Mouse (Mus musculus) embryonic facial prominence, embryonic 10.5 days (tissue): ENCODE data around the gene Slc24a2. TPM values are rescaled to one million over a fixed set of nuclear protein-coding genes. Genes with fewer than 3 reads are reported as not detected.

ENCODE experiments used
- DNase-seq: peaks from one replicate; pipeline ENCODE4 v3.0.0-alpha.2; 2017; ENCODE audit warnings: low spot score
- H3K27ac ChIP-seq: fragments of 300-500 bp; sonication (generic); replicated peaks from 2 replicates; pipeline ENCODE4 v1.5.1; 2016; ENCODE audit warnings: mild to moderate bottlenecking
- H3K27me3 ChIP-seq: fragments of 300-500 bp; sonication (generic); replicated peaks from 2 replicates; pipeline ENCODE4 v1.6.1; 2016; ENCODE audit warnings: low read depth, mild to moderate bottlenecking; ENCODE audit not compliant: poor library complexity, severe bottlenecking
- H3K36me3 ChIP-seq: fragments of 300-500 bp; sonication (generic); replicated peaks from 2 replicates; pipeline ENCODE4 v1.6.1; 2016; ENCODE audit warnings: mild to moderate bottlenecking, moderate library complexity
- H3K4me1 ChIP-seq: fragments of 300-500 bp; sonication (generic); 2 replicates; pipeline ENCODE4 v1.6.1; 2016
- H3K4me3 ChIP-seq: fragments of 300-500 bp; sonication (generic); 2 replicates; pipeline ENCODE4 v1.5.1; 2016; ENCODE audit warnings: mild to moderate bottlenecking, moderate library complexity
- H3K9me3 ChIP-seq: fragments of 300-500 bp; sonication (generic); 2 replicates; pipeline ENCODE4 v1.6.1; 2016; ENCODE audit warnings: mild to moderate bottlenecking
- WGBS: fragments of 180-500 bp; shearing (Covaris S2); methylation state at CpG from one replicate; pipeline ENCODE4 v1.1.7; 2016; 5-methylcytosine and 5-hydroxymethylcytosine counted together
- polyA plus RNA-seq: library from polyadenylated mRNA; unstranded; fragments of >200 nt; fragmentation: Nextera tagmentation; extraction: Ambion mirVana; gene quantifications from 2 replicates; pipeline ENCODE4 v1.2.1, GENCODE M21; 2016

Gene Slc24a2
- polyA plus RNA-seq, 1 experiment from 2014 or later: 0.32 TPM

DNA sequence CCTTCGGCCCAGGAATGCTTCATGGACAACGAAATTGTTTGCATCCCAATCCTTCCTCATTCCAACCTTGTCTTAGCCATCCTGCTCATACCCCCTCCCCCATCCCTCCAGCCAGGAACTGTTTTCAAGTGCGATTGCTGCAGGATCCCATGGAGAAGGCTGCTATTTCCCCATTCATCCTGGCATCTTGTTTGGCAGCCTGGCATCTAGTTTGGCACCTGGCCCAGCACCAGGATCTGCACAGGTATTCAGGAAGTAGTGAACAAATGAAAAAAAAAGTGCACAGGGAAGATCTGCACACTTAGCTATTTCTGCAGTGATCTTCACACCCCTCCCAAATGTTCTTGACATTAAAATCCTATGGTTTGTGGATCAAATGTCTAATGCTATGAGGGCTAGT is 53.2 kb downstream of the Slc24a2 start:
- Histone ChIP-seq H3K4me1 (no peaks in the 10 kb centered on the region), H3K27me3 (no peaks in the 10 kb centered on the region), H3K36me3 (no peaks in the 10 kb centered on the region), H3K4me3 (no peak overlapping the region), H3K27ac (no peak overlapping the region), H3K9me3 (no peaks in the 10 kb centered on the region)
- DNase-seq: no peak
- WGBS: 60% methylated on average over 3 of the region's 3 CpGs

DNA sequence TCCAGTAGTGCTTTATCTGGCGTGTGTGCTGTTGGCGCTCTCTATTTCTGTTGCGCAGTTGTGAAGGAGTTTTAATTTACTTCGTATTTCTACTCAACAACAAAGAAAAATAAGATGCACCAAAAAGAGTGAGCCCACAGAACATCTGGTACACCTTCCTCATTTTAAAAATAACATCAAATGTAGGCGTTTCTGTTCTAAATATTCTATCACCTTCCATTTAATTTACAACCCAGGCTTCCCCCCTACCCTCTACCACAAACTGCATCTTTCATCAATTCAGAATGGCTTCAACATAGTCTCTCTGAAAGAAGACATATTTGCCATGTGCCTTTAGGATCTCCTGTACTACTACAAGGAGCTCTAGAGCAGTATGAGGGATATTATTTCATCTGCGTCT is 66.3 kb downstream of the Slc24a2 start:
- 93% methylated on average over 6 of the region's 6 CpGs for WGBS
- Histone ChIP-seq H3K36me3 (no peaks in the 10 kb centered on the region), H3K4me1 (no peaks in the 10 kb centered on the region), H3K27me3 (no peaks in the 10 kb centered on the region), H3K4me3 (no peak overlapping the region), H3K9me3 (no peaks in the 10 kb centered on the region), H3K27ac (no peak overlapping the region)
- DNase-seq: no peak

DNA sequence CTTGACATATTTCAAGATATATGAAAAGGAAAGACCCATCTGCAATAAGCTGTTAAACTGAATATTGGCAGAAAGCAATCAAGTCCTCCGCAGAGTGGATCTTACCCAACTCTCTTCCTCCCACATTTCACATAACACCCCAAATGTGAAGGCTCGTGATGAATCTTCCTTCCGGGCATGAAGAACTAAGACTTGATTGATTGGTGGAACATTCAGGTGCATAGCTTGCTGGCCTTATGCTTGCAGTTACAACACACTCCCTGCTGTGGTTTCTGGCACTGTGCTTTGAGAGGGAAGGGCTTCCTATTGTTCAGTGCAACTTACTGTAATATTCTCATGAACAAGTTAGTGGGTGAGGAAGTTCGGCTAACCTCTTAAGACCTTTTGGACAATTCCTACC is 72.2 kb downstream of the Slc24a2 start:
- H3K9me3 ChIP-seq: no peaks in the 10 kb centered on the region

GRCm38 (mm10) chr4:87151990-87152389 is 78.3 kb downstream of the Slc24a2 start:
- WGBS: 85% methylated on average over 7 of the region's 7 CpGs
- Histone ChIP-seq H3K27ac (no peak overlapping the region), H3K36me3 (no peaks in the 10 kb centered on the region), H3K27me3 (peaks cover 4% of the 10 kb centered on the region; the same call in 1 of the 2 replicates), H3K4me1 (peaks cover 24% of the 10 kb centered on the region), H3K9me3 (no peaks in the 10 kb centered on the region), H3K4me3 (no peak overlapping the region)
- no peak for DNase-seq

More for the DNA sequence above, 72.2 kb downstream of the Slc24a2 start:
- Histone ChIP-seq H3K27me3 (no peaks in the 10 kb centered on the region), H3K4me1 (peaks cover 13% of the 10 kb centered on the region), H3K4me3 (no peak overlapping the region), H3K36me3 (no peaks in the 10 kb centered on the region), H3K27ac (no peak overlapping the region)
- WGBS: 88% methylated on average over 4 of the region's 4 CpGs
- no peak for DNase-seq

- H3K27ac ChIP-seq: no peak overlapping the region
- peaks cover 24% of the 10 kb centered on the region for H3K4me1 ChIP-seq
- no peak overlapping the region for H3K4me3 ChIP-seq
- no peaks in the 10 kb centered on the region for H3K9me3 ChIP-seq
- no peak for DNase-seq
- peaks cover 4% of the 10 kb centered on the region; the same call in 1 of the 2 replicates for H3K27me3 ChIP-seq
- 87% methylated on average over 2 of the region's 2 CpGs for WGBS
- no peaks in the 10 kb centered on the region for H3K36me3 ChIP-seq
Observed at GRCm38 (mm10) chr4:87149584-87149983, 80.7 kb downstream of the Slc24a2 start.

- 82% methylated on average over 12 of the region's 12 CpGs for WGBS
- Histone ChIP-seq H3K27me3 (no peaks in the 10 kb centered on the region), H3K9me3 (no peaks in the 10 kb centered on the region)
Observed at GRCm38 (mm10) chr4:87141590-87142365, 88.5 kb downstream of the Slc24a2 start.

DNA sequence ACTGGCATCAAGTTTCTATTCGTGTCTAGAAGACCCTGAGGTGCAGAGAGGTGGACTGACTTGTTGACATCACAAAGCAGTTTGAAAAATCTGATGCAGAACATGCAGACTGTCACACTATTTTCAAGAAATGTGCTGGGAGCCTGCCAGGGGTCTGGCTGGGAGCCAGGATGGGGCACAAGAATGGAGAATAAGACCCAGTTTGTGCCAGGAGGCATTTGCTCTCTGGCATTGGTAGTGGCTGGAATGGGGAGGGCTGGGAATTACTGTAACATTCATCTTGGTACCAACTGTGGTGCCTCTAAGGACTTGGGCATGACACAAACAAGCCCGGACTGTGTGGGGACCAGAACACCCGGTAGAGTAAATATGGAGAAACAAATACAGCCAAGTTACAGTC is 89.4 kb downstream of the Slc24a2 start:
- no peaks in the 10 kb centered on the region for H3K4me1 ChIP-seq
- H3K9me3 ChIP-seq: no peaks in the 10 kb centered on the region
- no peaks in the 10 kb centered on the region for H3K36me3 ChIP-seq
- H3K4me3 ChIP-seq: no peak overlapping the region
- 81% methylated on average over 3 of the region's 3 CpGs for WGBS
- no peaks in the 10 kb centered on the region for H3K27me3 ChIP-seq
- H3K27ac ChIP-seq: no peak overlapping the region
- DNase-seq: no peak

More at GRCm38 (mm10) chr4:87141590-87142365, 88.5 kb downstream of the Slc24a2 start:
- Histone ChIP-seq H3K4me3 (no peak overlapping the region), H3K27ac (no peak overlapping the region), H3K36me3 (no peaks in the 10 kb centered on the region), H3K4me1 (no peaks in the 10 kb centered on the region)
- DNase-seq: no peak

DNA sequence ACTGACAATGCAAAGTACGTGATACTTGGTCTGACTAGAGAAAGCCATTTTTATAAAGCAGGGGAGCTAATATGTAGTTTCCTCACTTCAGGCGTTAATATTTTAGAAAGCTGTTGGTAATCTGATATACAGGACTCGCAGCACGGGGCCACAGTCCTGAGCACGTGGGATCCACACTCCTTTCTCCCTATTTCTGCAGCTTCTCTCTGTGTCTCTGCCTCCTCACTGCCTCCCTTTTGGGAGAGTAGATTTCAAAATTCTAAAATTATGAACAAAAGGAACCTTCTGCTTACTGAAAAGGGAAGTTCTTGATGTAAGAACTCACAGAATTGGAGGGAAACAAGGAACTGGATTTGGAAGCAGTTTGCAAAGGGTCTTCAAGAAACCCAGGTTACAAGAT is 97.8 kb downstream of the Slc24a2 start:
- Histone ChIP-seq H3K4me1 (0 out of 2 replicates have a peak, but pooled peaks cover 2% of the 10 kb centered on the region), H3K4me3 (no peak overlapping the region), H3K27me3 (no peaks in the 10 kb centered on the region), H3K27ac (no peak overlapping the region), H3K36me3 (no peaks in the 10 kb centered on the region), H3K9me3 (no peaks in the 10 kb centered on the region)
- 78% methylated on average over 5 of the region's 5 CpGs for WGBS
- DNase-seq: no peak

- H3K27ac ChIP-seq: no peak overlapping the region
- no peak overlapping the region for H3K4me3 ChIP-seq
- no peaks in the 10 kb centered on the region for H3K9me3 ChIP-seq
- no peak for DNase-seq
- no peaks in the 10 kb centered on the region for H3K27me3 ChIP-seq
- 86% methylated on average over 4 of the region's 4 CpGs for WGBS
- H3K36me3 ChIP-seq: no peaks in the 10 kb centered on the region
- H3K4me1 ChIP-seq: 0 out of 2 replicates have a peak, but pooled peaks cover 2% of the 10 kb centered on the region
Observed at GRCm38 (mm10) chr4:87126756-87127155, 103.5 kb downstream of the Slc24a2 start.

DNA sequence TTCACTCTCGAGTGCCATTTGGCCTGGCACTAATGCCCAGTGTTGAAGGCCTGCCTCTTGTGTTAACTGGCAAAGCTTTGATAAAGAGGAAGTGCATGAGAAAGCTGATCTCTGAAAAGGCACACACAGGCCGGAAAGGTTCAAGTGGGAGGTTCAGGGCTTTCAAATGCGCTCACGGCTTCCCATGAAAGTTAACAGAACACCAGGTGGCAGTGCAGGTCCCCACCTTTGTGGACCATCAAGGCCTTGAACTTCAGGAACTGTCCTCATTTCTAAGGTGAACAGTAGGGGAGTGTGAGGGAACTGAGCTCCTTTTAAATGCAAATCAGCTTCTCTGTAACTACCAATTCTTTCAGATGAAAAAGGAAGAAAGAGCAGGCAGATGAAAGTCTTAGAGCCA is 110.5 kb downstream of the Slc24a2 start:
- Histone ChIP-seq H3K4me1 (no peaks in the 10 kb centered on the region), H3K27ac (no peak overlapping the region), H3K36me3 (no peaks in the 10 kb centered on the region), H3K9me3 (no peaks in the 10 kb centered on the region), H3K4me3 (no peak overlapping the region), H3K27me3 (no peaks in the 10 kb centered on the region)
- WGBS: 49% methylated on average over 4 of the region's 4 CpGs
- DNase-seq: no peak

GRCm38 (mm10) chr4:87115726-87116125 is 114.6 kb downstream of the Slc24a2 start:
- Histone ChIP-seq H3K4me1 (no peaks in the 10 kb centered on the region), H3K27me3 (no peaks in the 10 kb centered on the region), H3K27ac (no peak overlapping the region), H3K9me3 (no peaks in the 10 kb centered on the region), H3K36me3 (no peaks in the 10 kb centered on the region), H3K4me3 (no peak overlapping the region)
- 74% methylated on average over 4 of the region's 4 CpGs for WGBS
- DNase-seq: no peak

DNA sequence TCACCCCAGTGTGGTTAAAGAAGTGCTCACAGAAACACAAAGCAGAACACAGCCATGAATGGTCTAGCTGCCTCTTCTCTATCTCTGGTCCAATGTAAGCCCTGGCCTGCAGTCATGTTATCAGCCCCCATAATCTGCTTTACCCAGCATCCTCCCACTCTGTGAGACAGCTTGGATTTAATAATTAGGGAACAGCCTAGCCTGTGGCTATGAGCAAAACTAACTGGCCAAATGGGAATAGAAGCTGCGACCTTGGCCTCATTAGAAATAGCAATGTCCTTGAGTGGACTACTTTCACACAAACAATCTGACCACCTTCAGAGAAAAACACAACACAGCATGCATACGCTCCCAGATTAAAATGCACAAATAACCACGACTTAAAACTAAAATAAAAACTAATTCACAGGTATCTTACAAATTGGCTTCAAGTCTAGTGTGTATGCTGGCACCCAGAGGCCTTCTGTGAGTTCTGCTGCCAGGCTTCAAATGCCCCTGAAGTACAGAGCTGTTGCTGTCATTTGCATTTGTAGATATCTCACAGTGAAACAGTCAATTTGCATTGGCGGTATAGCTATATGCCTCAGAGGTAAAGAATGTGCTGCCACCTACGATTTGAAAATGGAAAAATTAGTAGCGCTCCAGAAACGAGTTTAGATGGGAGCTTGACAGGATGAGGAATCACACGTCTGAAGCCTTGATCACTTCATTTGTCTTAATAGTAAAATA is 120.8 kb downstream of the Slc24a2 start:
- no peaks in the 10 kb centered on the region for H3K4me1 ChIP-seq
- H3K36me3 ChIP-seq: no peaks in the 10 kb centered on the region
- WGBS: 89% methylated on average over 8 of the region's 8 CpGs
- H3K27me3 ChIP-seq: no peaks in the 10 kb centered on the region
- H3K27ac ChIP-seq: no peak overlapping the region
- H3K9me3 ChIP-seq: no peaks in the 10 kb centered on the region
- DNase-seq: no peak
- H3K4me3 ChIP-seq: no peak overlapping the region

DNA sequence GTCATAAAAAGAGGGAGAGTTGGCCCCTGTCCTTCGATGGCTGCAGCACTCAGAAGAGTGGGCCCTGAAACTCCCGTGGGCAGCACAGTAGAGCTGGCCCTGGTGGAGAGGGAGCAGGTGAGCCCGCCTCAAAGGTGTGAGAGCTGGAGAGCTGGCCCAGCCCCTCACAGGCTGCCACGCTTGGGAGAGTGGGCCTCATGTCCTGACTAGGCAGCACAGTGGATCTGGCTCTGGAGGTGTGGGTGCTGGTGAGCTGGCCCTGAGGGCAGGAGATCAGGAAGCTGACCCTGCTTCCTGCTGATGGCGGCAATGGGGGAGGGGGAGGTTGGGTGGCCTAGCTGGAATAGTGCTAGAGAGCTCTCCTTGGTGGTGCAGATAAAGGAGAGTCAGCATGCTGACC is 129.3 kb downstream of the Slc24a2 start:
- 59% methylated on average over 5 of the region's 5 CpGs for WGBS
- Histone ChIP-seq H3K9me3 (no peaks in the 10 kb centered on the region), H3K27me3 (no peaks in the 10 kb centered on the region), H3K36me3 (no peaks in the 10 kb centered on the region), H3K27ac (peak overlapping the region; percentile 44), H3K4me1 (peaks cover 7% of the 10 kb centered on the region), H3K4me3 (no peak overlapping the region)
- DNase-seq: no peak
